Mouse (Mus musculus) fat pad, adult 2 months (tissue): ENCODE measurements around the gene Ralgps1.

Source experiments
- DNase-seq: peaks from one replicate; pipeline ENCODE4 v3.0.0-alpha.2; 2011; ENCODE audit warnings: low read depth, low spot score; ENCODE audit errors: extremely low read depth

The Ralgps1 gene

DNA sequence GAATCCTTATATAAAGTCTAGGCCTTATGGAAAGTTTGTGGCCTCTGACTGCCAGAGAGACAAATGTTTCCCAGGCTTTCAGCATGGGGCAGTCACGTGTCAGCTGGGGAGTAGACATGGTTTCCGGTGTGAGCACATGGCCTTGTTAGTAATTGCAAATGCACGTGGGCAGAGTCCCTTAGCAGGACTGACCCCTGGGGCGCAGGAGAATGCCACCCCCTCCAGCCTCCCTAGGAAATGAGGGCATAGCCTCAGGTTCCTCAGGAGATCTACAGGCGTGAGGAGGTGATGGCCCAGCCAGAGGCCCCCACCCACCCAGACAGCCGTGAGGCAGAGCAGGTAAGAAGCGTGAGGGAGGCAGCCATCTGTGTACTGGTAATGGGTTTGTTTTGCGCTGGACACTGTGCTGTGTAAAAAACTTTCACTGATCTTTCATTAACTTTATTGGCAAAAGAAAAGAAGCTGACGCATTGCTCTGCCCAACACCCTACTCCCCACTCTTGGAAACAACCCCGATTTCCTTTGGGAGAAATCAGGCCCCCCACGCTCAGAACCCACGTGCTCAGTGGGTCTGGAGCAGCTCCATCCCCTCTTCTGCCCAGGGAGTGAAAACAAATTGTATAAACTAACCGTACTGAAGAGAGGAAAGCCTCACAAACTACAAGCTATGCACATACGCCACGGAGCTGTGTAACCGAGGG, 191.2 kb downstream of the Ralgps1 start:
- no peak for DNase-seq

DNA sequence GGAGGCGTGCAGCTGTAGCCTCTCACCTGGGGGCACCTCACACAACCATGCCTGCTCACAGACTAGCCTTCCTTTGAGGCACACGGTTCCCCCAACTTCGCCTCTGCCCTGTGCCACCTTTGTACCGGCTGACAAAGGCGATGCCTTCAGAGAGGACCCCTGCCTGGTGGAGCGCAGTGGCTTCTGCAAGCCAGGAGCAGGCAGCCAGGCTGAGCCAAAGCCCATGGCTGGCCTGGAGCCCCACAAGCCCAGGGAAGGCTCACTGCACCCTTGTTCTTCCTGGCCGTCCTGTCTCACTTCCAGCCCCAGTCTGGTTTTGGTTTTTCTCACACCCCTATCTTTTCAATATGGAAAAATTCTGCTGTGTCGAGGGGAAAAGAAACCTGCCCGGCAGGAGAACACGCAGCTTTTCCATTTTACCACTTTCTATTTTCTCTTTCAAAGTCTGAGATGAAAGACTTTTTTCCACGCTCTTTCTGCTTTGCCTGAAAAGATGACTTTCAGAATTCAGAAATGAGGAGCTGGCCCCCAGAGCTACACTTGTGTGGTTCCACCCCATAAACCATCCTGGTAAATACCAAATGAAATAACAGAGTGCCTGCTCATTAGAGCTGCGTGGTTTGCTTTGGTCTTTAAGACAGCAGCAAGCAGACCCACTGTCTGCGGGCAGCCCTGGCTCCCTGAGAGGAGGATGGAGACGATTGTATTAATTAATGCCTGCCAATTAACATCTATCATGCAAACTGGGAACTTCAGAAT, 191.9 kb downstream of the Ralgps1 start:
- DNase-seq, result no peak

DNA sequence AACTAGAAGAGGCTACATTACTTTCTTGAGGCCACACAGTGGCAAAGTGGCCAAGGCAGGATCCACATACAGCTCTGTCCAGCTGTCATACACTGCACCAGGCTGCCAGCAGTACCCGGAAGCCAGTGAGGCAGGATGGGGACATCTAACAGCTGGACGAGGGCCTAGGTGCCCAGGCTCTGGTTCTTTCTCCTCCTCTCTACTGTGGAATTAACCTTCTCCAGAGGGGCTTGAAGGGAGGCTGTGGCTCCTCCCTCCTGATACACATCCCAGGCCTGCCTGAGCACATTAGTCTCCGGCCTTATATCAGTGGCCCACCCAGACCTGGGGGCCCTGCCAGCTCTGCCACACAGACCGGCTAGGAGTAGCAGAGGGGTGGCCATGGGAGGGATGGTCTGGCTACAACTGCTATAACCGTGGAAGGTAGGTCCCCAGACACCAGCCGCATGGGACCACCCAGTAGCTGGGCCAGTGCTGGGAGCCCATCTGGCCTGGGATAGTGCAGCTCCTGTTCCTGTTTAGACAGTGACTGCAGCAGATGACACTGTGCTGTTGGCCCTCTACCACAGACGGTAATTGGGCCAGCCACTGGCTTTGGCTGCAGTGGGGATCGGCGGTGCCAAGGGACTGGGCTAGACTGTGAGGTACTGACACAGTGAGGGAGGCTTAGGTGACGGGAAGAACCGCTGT, 192.9 kb downstream of the Ralgps1 start:
- no peak for DNase-seq

DNA sequence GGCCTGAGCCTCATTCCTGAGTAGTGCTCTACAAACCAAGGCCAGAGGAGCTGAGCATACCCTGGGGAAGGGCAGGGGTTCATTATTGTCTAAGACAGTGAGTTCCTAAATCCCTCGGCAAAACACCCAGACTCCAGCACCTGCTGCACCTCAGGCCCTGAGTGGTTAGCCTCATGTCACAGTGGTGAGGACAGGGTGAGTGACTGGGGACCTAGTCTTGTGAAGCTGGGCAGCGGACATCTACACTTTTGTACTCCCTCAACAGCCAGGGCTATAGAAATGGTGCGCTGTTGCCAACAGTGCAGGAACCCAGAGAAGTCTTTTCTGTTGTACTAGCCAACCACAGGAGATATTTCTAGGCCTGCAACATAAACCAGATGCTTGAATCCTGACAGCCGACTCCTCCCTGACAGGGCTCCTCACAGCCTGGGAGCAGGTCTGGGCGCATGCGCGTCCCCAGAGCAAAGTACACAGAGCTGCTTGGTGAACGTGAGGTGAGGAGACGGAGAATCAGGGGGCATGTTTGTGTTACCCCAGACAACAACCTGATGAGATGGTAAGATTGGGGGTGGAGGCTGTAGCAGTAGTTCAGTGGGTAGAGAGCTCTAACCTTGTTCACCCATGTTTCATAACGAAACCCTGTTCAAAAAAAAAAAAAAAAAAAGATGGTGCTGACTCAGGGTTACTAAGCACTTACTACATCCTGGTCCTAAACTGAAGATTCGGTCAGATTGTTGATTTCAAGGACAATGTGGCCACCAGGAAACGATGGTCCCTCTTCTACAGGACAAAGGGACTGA, 193.6 kb downstream of the Ralgps1 start:
- no peak for DNase-seq

DNA sequence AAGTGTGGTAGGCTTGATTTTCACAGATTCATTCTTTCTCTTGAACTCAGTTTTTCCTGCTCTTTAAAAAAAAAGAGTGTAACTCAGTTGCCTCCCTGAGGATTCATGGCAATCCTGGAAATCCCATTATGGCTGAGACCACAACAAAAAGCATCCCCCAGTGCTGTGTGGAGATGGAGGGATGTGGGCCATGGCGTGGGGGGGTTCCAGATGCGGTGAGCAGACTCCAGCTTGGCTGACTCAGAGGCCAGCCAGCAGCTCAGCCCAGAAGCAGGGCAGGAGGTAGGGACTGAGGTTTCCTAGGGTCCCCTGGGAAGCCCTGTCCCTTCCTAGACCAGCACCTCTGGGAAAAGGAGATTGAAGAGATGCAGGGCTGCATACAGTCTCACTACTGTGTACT, 194.4 kb downstream of the Ralgps1 start:
- DNase-seq, result no peak

DNA sequence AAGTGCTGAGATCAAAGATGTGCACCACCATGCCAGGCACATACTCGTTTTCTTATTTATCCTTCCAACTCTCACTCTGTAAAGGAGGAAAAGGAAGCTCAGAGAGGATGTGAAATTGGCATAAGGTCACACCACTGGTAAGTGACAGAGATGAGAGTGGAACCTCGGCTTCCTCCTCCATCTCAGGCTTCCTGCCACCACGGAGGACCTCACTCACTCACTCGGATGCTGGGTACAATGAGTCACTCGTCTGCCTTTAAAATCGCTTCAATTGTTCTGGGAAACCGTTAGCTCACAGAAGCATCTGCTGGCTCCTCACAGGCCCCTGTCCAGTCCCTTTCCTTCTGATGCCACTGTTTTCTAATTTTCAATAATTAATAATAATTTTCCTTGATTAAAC, 194.8 kb downstream of the Ralgps1 start:
- no peak for DNase-seq

DNA sequence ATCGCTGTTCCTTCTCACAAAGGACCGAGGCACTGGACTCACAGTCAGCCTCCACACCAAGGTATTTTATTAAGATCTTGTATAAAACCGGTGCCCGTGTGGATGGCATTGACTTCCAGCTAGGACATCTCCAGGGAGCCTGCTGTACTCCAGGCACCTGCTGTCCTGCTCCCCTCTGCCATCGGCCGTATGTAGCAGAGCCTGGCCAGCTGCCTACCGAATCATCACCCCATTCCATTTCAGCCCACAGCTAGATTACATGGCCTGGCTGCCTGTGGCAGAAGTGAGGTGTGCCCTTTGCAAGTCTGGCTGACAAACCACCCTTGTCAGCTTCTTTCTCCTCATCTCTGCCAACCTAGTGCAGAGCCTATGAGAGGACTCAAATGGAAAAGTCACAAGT, 197.6 kb downstream of the Ralgps1 start:
- DNase-seq, result no peak

DNA sequence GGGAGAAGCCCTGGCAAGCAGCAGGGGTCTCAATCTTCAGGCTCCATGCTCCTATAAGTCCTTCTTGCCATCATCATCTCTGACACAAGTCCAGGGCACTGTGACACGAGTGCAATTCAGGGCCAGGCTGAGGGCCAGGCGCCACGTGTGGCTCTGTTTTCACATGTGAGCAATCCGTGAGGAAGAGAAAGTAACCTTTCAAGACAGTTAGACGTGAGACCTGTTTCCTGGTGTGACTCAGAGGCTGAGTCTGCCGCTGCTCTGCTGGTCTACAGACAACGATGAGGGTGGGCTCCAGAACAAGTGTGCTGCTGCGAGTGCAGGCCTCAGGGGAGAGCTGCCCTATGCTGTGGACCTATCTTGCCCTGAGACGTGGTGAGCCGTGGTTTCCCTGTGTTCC, 198.2 kb downstream of the Ralgps1 start:
- no peak for DNase-seq

DNA sequence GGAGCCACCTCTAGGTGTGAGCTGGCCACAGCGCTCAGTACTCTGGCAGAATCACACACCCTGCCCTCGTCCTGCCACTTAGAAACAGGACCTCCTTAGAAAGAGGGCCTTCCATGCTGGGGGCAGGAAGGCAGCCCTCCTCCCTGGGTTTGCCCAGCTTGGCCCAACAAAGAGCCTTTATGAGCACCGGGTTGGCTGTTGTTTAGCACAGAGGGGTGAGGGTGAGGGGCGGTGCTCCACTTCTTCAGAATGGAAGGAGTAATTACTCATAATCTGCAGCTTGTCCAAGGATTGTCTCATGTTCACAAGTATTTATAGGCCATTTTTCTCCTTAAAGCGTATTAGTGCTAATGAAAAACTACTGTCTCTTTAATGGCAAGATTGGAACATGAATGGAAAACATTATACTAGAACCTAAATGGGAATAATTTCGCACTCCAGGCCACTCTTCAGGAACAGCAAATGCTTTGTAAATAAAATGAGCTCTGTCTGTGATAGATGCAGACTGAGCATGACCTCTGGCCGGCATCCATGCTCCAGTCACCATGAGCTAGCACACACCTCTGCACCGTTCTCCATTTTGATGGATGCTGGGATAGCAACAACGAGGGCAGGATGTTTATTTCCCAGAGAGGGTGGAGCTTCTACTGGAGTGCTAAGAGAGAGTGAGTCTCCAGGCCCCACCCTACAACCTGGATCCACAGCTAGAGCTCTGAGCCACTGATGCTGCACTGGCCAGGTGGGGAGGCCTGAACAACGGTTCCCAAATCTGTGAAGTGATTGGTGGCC, 200.3 kb downstream of the Ralgps1 start:
- no peak for DNase-seq

DNA sequence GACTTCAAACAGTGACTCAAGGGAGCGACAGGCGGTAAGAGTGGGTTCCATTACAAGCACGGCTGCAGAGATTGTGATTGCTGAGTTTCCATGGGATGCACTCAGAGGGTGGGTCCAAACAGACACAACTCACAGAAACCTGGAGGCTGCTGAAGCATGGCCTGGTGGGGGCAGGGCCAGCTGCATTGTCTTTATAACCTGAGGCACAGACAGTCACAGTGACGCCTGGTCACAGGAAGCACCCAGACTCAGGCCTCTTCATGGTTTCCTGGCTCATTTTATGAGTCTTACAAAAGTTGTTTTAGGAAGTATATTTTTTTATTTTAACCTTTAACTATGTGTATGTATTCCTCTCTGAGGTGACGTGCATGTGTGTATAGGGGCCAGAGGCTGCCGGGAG, 201.8 kb downstream of the Ralgps1 start:
- DNase-seq, result no peak

DNA sequence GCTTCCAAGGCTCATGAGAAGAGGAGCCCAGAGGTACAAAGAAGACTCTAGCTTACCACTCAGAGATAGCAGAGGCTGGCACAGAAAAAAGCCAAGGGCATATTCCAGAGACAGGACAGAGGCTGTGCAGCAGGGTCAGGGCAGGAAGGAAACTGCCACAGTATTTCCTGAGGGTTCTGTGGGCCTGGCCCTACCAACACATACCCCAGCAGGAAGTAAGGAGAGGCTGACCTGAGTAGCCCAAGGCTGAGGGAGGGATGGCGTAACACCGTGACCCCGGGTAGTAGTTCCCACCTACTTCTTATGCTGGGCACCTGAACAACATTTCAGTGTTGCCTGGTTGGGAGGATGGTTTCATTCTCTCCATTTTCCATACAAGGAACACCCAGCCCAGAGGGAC, 204.2 kb downstream of the Ralgps1 start:
- no peak for DNase-seq

DNA sequence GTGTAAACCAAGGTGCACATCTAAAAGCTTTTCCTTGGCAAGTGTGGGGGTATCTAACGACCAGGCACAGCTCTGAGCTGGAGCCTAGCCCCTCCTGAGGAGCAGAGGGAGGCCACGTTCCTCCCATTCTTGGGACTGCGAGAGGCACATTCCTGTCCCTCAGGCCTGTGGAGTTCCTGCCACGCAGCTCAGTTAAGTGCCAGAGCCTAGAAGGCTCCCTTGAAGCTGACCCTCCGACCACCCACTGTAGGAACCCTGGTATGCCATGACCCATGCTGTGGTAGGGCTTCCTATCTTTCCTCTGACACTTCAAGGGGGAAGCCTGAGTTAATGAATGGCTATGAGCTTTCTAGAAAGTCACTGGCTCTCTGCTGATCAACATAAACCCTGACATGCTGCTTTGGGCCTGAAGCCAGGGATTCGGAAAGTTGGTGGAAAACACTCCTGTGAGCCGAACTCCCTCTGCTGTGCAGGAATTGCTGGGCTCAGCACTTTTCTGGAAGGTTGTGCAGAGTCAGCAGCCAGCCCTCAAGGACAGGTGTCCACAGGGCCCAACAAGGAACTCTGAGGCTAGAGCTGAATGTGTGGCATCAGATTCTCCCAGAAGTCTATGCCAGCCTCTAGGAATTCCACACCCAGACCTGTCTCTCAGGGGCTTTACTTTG, 205.4 kb downstream of the Ralgps1 start:
- no peak for DNase-seq

DNA sequence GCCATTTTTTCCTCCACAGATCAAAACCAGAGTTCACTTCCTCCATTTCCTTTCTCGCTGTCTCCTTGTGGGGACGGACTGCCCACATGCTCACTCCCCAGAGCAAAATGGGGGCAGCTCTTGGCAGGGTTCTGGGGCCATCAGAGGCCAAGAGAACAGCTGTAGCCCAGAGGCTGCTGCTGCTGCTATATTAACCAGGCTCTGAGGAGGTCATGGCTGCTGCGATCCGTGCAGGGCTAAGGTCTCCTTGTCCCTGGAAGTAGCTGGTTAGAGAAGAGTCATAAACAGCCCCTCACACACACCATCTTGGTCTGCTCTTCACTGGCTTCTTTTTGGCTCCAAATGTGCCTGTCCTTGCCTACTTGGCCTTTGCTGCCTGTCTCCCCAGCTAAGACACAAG, 206.1 kb downstream of the Ralgps1 start:
- no peak for DNase-seq

DNA sequence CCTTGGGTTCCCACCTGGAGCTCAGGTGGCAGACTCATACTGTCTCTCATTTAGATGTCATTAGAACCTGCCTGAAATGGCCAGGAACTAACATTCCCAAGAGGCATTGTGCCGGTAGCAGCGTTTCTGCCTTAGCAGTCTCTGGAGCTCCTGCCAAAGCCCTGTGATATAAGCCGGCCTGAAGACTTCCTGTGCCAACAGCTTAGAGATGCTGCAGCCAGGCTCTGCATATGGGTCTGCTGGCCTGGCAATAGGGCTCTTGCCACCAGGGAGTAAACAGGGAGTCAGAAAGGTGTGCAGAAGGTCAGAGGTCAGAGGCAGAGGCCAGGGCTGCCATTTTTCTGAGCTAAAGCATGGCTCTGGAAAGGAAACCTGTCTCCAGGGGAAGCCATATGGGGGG, 206.6 kb downstream of the Ralgps1 start:
- no peak for DNase-seq

DNA sequence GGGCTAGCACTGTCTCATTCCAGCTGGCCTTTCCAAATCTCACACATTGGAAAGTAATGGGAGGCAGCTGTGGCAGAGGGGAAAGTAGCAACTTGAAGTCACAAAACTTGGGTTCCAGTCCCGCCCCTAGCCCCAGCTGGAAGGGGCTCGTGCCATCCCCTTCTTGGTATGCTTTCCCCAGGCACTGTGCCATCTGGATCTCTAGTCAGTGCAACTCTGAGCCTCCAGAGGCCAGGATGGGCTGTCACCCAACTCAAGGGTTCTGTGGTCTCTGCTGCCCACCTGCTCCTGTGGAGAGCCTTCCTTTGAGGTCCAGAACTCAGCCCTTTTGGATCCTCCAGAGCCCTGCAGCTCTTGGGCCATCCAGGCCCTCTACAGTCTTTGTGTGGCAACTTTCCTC, 209.2 kb downstream of the Ralgps1 start:
- no peak for DNase-seq

DNA sequence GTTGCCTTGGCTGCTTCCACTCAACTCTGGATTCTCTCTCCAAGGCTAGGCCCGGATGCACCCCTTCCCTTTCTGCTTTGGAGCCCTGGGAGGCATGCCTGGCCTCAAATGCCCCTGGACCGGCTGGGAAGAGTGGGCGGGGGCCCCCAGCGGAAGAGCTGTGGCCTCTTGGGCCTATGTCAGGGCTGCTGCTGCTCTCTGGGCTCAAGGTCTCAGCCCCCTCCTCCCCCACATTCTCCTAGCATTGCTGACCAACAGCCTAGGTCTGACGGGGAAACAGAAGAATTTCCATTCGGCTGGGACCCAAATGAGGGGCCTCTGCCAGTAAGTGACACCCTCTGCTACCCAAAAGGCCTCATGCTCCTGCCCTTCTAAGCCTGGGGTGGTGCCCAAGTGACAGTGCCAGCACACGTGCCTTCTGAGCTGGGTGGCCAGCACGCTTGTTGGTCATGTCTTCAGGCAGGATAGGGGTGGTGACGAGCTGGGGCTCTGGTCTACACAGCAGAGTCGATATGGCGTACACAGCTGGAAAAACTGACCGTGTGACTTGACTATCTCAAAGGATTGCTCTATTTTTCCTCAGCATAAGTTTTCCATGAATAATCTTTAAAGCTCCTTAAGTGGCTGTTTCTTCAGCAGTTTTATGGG, 210.8 kb downstream of the Ralgps1 start:
- DNase-seq, result no peak

DNA sequence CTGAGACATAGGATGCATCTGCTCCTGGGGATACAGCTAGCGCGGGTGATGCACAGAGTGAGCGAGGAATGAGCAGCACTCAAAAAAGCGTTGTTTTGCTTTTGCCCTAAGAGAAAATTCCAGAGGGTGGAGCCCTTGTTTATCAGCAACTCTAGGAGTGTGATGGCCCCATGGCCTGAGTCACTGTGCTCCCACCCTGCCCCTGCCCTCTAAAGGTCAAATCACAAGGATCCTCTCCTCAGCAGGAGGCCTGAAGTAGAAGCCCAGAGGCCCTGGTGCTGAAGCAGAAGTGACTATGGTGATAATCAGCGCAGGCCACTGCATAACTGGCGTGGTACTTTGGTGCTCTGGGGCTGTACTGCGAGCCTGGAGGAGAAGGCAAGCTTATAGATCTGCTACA, 211.7 kb downstream of the Ralgps1 start:
- DNase-seq, result no peak

DNA sequence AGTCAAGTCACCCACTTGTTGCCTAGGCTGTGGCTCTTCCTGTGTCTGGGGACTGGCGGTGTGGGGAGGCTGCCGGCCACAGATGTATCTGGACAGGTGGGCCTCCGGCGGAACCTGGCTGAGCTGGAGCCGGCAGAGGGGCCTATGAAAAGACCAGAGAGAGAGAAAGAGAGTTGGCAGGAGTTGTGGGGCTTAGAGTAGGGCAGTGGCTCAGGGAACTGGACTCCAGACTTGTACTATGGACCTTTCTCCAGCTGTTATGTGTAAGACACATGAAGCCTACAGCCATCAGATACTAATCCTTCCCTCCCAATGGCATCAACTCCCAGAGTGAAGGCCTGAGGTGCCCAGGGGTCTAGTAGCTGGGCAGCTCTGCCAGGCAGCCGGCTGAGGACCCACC, 212.4 kb downstream of the Ralgps1 start:
- DNase-seq, result no peak

DNA sequence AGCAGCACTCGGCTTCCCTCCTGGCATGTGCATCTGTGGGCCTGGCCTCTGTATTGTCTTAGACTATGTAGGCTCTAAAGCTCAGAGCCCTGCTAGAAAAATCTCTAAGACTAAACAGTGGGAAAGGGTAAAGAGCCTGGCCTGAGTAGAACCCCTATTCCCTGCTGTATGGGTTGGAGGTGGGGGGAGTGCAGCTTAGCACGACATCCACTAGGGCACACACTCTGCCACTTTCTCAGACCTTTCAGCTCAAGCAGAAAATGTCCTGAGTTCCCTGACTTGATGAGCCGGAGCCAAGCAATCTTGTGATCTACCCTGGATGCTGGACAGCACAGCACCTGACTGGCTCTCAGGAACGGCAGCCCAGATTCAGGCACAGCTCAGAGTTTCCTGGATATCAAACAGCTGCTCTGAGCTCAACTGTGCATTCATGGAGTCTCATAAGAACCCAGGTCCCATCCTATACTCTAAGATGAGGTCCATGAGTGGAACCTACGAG, 215.0 kb downstream of the Ralgps1 start:
- no peak for DNase-seq
